Mouse (Mus musculus): ENCODE data around the gene Nol12. TPM values are rescaled to one million over a fixed set of nuclear protein-coding genes. Genes with fewer than 3 reads are reported as not detected.

The Nol12 gene
- polyA plus RNA-seq (2014; fragmentation: Nextera tagmentation; extraction: Ambion mirVana), result 55.8 and 64.6 TPM in 2 replicates

GRCm38 (mm10) chr15:78934784-78935320 lies at the start of gene Nol12:
Gene Nol12, plus strand, starts transcription at chr15:78934933.
- no peaks in the 10 kb centered on the region for H3K27me3 ChIP-seq (ENCODE audit: control insufficient read depth, insufficient read depth, low read length)
- peak within 1 kb of the TSS; percentile 59 for H3K4me3 ChIP-seq (ENCODE audit: low read length)
- H3K9ac ChIP-seq (ENCODE audit: low read depth, low read length), result peak within 1 kb of the TSS; percentile 72
- H3K27ac ChIP-seq (ENCODE audit: low read depth, low read length), result peak within 1 kb of the TSS; percentile 71
- under 1% methylated on average over 42 of the region's 42 CpGs for WGBS
- peak within 1 kb of the TSS; percentile 58 for H3K4me2 ChIP-seq (replicated peaks; ENCODE audit: low read depth, low read length)
- H3K36me3 ChIP-seq (ENCODE audit: control insufficient read depth, insufficient read depth, low read length), result peaks cover 25% of the 10 kb centered on the region
- peaks cover 8% of the 10 kb centered on the region for H3K4me1 ChIP-seq (ENCODE audit: control insufficient read depth, insufficient read depth, low read length)
- peak; percentile 85 for ATAC-seq (ENCODE audit: low FRiP score, low TSS enrichment)
- H3K9me3 ChIP-seq (ENCODE audit: control insufficient read depth, low read length), result no peaks in the 10 kb centered on the region

DNA sequence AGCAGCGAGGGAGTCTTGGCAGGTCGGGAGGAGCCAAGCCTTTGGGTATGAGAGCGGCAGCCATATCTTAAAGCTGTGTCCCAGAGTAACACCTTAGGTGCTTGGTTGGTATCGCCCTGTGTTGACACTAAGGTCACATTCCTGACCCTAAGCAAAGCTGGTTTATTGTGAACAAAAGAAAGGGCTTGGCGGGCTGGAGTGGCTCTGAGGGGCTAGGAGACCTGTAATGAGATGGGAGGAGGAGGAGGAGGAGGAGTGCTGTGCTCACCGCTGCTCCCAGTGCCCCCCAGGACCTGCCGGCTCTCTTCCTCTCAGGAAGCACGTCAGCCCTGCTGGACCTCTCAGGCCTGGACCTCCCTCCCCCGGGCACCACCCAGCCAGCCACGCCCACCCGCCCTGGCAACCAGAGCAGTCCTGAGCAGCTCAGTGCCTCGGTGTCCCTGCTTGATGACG lies 45.3 kb upstream of the Nol12 start:
- ATAC-seq (ENCODE audit: low FRiP score, low TSS enrichment), result peak; percentile 26; the same call in 1 of the 2 replicates
- WGBS, result 30% methylated on average over 13 of the region's 13 CpGs
- H3K36me3 ChIP-seq (ENCODE audit: control insufficient read depth, insufficient read depth, low read length), result peaks cover 79% of the 10 kb centered on the region
- no peaks in the 10 kb centered on the region for H3K27me3 ChIP-seq (ENCODE audit: control insufficient read depth, insufficient read depth, low read length)
- no peaks in the 10 kb centered on the region for H3K9me3 ChIP-seq (ENCODE audit: control insufficient read depth, low read length)
- H3K4me2 ChIP-seq (replicated peaks; ENCODE audit: low read depth, low read length), result no peak overlapping the region
- H3K4me3 ChIP-seq (ENCODE audit: low read length), result no peak overlapping the region
- H3K9ac ChIP-seq (ENCODE audit: low read depth, low read length), result no peak overlapping the region
- no peak overlapping the region for H3K27ac ChIP-seq (ENCODE audit: low read depth, low read length)
- H3K4me1 ChIP-seq (ENCODE audit: control insufficient read depth, insufficient read depth, low read length), result peaks cover 36% of the 10 kb centered on the region

DNA sequence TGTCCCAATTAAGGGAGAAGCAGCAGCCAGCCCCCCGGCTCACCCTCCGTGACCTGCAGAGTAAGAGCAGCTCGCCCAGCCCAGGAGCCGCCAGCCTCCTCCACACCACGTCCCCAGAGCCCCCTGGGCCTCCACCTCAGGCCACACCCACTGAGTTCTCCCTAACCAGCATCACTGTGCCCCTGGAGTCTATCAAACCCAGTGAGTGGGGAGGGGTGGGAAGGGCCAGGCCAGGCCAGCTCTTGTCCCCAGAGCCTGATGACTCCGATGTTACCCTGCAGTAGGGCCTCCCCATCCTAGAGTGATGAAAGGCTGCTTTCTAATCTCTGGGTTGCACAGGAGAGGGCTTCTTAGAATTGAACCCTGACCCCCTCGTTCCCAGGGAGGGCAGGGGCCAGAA lies 42.3 kb upstream of the Nol12 start:
- H3K4me3 ChIP-seq (ENCODE audit: low read length), result no peak overlapping the region
- peak; percentile 32; the same call in 1 of the 2 replicates for ATAC-seq (ENCODE audit: low FRiP score, low TSS enrichment)
- H3K27ac ChIP-seq (ENCODE audit: low read depth, low read length), result no peak overlapping the region; the same call in 1 of the 2 replicates
- H3K9me3 ChIP-seq (ENCODE audit: control insufficient read depth, low read length), result no peaks in the 10 kb centered on the region
- peak overlapping the region; percentile 34; the same call in 1 of the 2 replicates for H3K9ac ChIP-seq (ENCODE audit: low read depth, low read length)
- no peak overlapping the region for H3K4me2 ChIP-seq (replicated peaks; ENCODE audit: low read depth, low read length)
- H3K36me3 ChIP-seq (ENCODE audit: control insufficient read depth, insufficient read depth, low read length), result peaks cover 52% of the 10 kb centered on the region
- WGBS, result 31% methylated on average over 7 of the region's 7 CpGs
- H3K4me1 ChIP-seq (ENCODE audit: control insufficient read depth, insufficient read depth, low read length), result peaks cover 53% of the 10 kb centered on the region
- no peaks in the 10 kb centered on the region for H3K27me3 ChIP-seq (ENCODE audit: control insufficient read depth, insufficient read depth, low read length)

- WGBS, result 73% methylated on average over 13 of the region's 13 CpGs
- ATAC-seq (ENCODE audit: low FRiP score, low TSS enrichment), result no peak
Observed at GRCm38 (mm10) chr15:78894726-78895125, 40.0 kb upstream of the Nol12 start.

DNA sequence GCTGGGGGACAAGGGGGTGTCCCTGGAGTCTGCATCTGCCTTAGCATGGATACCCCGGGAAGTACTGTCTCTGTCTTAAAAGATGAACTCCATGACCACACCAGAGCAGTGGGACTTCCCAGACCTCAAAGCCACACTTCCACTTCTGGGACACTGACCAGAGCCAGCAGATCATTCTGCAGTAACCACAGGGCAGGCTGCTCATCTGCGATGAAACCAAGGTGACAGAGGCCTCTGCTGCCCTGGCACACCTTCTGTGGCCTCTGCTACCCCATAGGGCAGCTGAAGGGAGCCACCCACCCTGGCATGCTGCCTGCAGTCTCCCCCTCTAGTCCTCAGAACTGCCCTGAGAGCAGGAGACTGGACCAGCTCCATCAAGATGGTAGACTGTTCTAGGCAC lies 39.0 kb upstream of the Nol12 start:
- no peak overlapping the region for H3K9ac ChIP-seq (ENCODE audit: low read depth, low read length)
- no peak for ATAC-seq (ENCODE audit: low FRiP score, low TSS enrichment)
- H3K27me3 ChIP-seq (ENCODE audit: control insufficient read depth, insufficient read depth, low read length), result no peaks in the 10 kb centered on the region
- no peak overlapping the region for H3K4me3 ChIP-seq (ENCODE audit: low read length)
- WGBS, result 79% methylated on average over 2 of the region's 2 CpGs
- H3K4me2 ChIP-seq (replicated peaks; ENCODE audit: low read depth, low read length), result no peak overlapping the region
- H3K4me1 ChIP-seq (ENCODE audit: control insufficient read depth, insufficient read depth, low read length), result peaks cover 66% of the 10 kb centered on the region
- H3K9me3 ChIP-seq (ENCODE audit: control insufficient read depth, low read length), result no peaks in the 10 kb centered on the region
- 0 out of 2 replicates have a peak overlapping the region, but pooled peaks have one; percentile 6 for H3K27ac ChIP-seq (ENCODE audit: low read depth, low read length)
- H3K36me3 ChIP-seq (ENCODE audit: control insufficient read depth, insufficient read depth, low read length), result peaks cover 30% of the 10 kb centered on the region

More at GRCm38 (mm10) chr15:78894726-78895125, 40.0 kb upstream of the Nol12 start:
- Histone ChIP-seq H3K4me3 (ENCODE audit: low read length) (no peak overlapping the region), H3K4me2 (replicated peaks; ENCODE audit: low read depth, low read length) (no peak overlapping the region), H3K27me3 (ENCODE audit: control insufficient read depth, insufficient read depth, low read length) (no peaks in the 10 kb centered on the region), H3K9me3 (ENCODE audit: control insufficient read depth, low read length) (no peaks in the 10 kb centered on the region), H3K36me3 (ENCODE audit: control insufficient read depth, insufficient read depth, low read length) (peaks cover 35% of the 10 kb centered on the region), H3K9ac (ENCODE audit: low read depth, low read length) (no peak overlapping the region), H3K4me1 (ENCODE audit: control insufficient read depth, insufficient read depth, low read length) (peaks cover 59% of the 10 kb centered on the region), H3K27ac (ENCODE audit: low read depth, low read length) (peak overlapping the region; percentile 59)

DNA sequence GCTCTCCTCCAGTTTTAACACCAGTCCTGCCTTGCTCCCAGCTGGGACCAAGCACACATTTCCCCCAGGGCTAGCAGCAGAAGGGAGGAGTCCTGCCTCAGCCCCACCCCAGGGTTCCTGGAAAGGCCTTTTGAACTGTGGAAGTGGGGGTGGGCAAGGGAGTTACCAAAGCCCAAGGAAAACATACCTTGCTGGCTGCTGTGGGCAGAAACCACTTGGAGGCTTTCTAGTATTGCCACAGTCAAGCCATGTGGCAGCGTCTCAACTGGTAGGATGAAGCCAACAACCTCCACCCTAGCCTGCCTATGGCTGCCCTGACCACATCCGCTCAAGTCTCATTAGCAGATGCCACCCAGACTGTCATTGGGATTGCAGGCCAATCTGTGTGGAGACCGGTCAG lies 38.6 kb upstream of the Nol12 start:
- Histone ChIP-seq H3K4me2 (replicated peaks; ENCODE audit: low read depth, low read length) (no peak overlapping the region), H3K36me3 (ENCODE audit: control insufficient read depth, insufficient read depth, low read length) (peaks cover 26% of the 10 kb centered on the region), H3K27me3 (ENCODE audit: control insufficient read depth, insufficient read depth, low read length) (no peaks in the 10 kb centered on the region), H3K9ac (ENCODE audit: low read depth, low read length) (no peak overlapping the region), H3K27ac (ENCODE audit: low read depth, low read length) (0 out of 2 replicates have a peak overlapping the region, but pooled peaks have one; percentile 6), H3K4me3 (ENCODE audit: low read length) (no peak overlapping the region), H3K9me3 (ENCODE audit: control insufficient read depth, low read length) (no peaks in the 10 kb centered on the region), H3K4me1 (ENCODE audit: control insufficient read depth, insufficient read depth, low read length) (peaks cover 70% of the 10 kb centered on the region)
- 66% methylated on average over 3 of the region's 3 CpGs for WGBS
- no peak for ATAC-seq (ENCODE audit: low FRiP score, low TSS enrichment)

GRCm38 (mm10) chr15:78897488-78897887 lies 37.2 kb upstream of the Nol12 start:
- ATAC-seq (ENCODE audit: low FRiP score, low TSS enrichment), result no peak
- Histone ChIP-seq H3K4me3 (ENCODE audit: low read length) (no peak overlapping the region), H3K27ac (ENCODE audit: low read depth, low read length) (no peak overlapping the region), H3K9me3 (ENCODE audit: control insufficient read depth, low read length) (no peaks in the 10 kb centered on the region), H3K4me1 (ENCODE audit: control insufficient read depth, insufficient read depth, low read length) (peaks cover 68% of the 10 kb centered on the region), H3K4me2 (replicated peaks; ENCODE audit: low read depth, low read length) (no peak overlapping the region), H3K27me3 (ENCODE audit: control insufficient read depth, insufficient read depth, low read length) (no peaks in the 10 kb centered on the region), H3K9ac (ENCODE audit: low read depth, low read length) (no peak overlapping the region), H3K36me3 (ENCODE audit: control insufficient read depth, insufficient read depth, low read length) (peaks cover 18% of the 10 kb centered on the region)
- 91% methylated on average over 4 of the region's 4 CpGs for WGBS

DNA sequence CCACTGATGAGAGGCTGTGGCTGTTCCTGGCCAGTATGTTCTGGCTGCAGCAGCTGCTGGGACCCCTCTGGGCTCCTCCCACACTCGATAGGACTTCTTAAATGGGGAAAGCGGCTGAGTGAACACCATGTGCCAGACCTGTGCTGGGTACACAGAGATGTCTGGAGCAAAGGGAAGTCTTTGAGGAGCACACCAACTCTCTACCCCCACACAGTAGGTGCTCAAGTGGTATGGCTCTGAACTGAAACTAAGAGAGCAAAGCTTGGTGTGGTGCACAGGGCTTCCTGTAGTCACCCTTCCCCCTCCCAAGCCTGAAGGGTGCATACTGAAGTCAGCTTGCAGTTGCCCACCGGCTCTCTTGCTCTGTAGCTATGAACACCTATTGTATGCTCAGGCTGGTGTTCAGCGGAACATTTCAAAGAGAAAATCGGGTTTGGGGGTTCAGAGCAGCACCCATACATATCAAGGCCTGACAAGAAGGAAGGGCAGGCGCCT lies 36.2 kb upstream of the Nol12 start:
- peak overlapping the region; percentile 64; the same call in 1 of the 2 replicates for H3K27ac ChIP-seq (ENCODE audit: low read depth, low read length)
- no peak overlapping the region for H3K9ac ChIP-seq (ENCODE audit: low read depth, low read length)
- no peaks in the 10 kb centered on the region for H3K9me3 ChIP-seq (ENCODE audit: control insufficient read depth, low read length)
- 0 out of 2 replicates have a peak overlapping the region, but pooled peaks have one; percentile 1 for H3K4me3 ChIP-seq (ENCODE audit: low read length)
- ATAC-seq (ENCODE audit: low FRiP score, low TSS enrichment), result peak; percentile 2; the same call in 1 of the 2 replicates
- 52% methylated on average over 6 of the region's 6 CpGs for WGBS
- H3K4me1 ChIP-seq (ENCODE audit: control insufficient read depth, insufficient read depth, low read length), result peaks cover 58% of the 10 kb centered on the region
- H3K36me3 ChIP-seq (ENCODE audit: control insufficient read depth, insufficient read depth, low read length), result peaks cover 11% of the 10 kb centered on the region
- H3K4me2 ChIP-seq (replicated peaks; ENCODE audit: low read depth, low read length), result peak overlapping the region; percentile 20; the same call in 1 of the 2 replicates
- no peaks in the 10 kb centered on the region for H3K27me3 ChIP-seq (ENCODE audit: control insufficient read depth, insufficient read depth, low read length)

- Histone ChIP-seq H3K4me1 (ENCODE audit: control insufficient read depth, insufficient read depth, low read length) (peaks cover 50% of the 10 kb centered on the region), H3K9ac (ENCODE audit: low read depth, low read length) (peak within 1 kb of the TSS; percentile 74)
- ATAC-seq (ENCODE audit: low FRiP score, low TSS enrichment), result no peak
Observed at GRCm38 (mm10) chr15:78899409-78899739, 35.4 kb upstream of the Nol12 start, which contains the start of gene Gm49510. Gene Gm49510, plus strand, starts transcription at chr15:78899667.

More at GRCm38 (mm10) chr15:78899409-78899739, 35.4 kb upstream of the Nol12 start, which contains the start of gene Gm49510:
- H3K36me3 ChIP-seq (ENCODE audit: control insufficient read depth, insufficient read depth, low read length), result peaks cover 17% of the 10 kb centered on the region
- peak within 1 kb of the TSS; percentile 75 for H3K4me3 ChIP-seq (ENCODE audit: low read length)
- WGBS, result under 1% methylated on average over 20 of the region's 20 CpGs
- H3K9me3 ChIP-seq (ENCODE audit: control insufficient read depth, low read length), result no peaks in the 10 kb centered on the region
- peak within 1 kb of the TSS; percentile 65 for H3K27ac ChIP-seq (ENCODE audit: low read depth, low read length)
- H3K4me2 ChIP-seq (replicated peaks; ENCODE audit: low read depth, low read length), result peak within 1 kb of the TSS; percentile 92
- no peaks in the 10 kb centered on the region for H3K27me3 ChIP-seq (ENCODE audit: control insufficient read depth, insufficient read depth, low read length)
